Mouse (Mus musculus) cortical plate, adult 2 months (tissue): ENCODE results near the gene Gm14137.

Source experiments
- CTCF ChIP-seq: fragments of 200-500 bp; IDR thresholded peaks from 2 replicates; pipeline ENCODE4 v1.5.1; 2011; ENCODE audit warnings: mild to moderate bottlenecking, control low read depth, low read length; ENCODE audit not compliant: insufficient read depth; ENCODE audit errors: extremely low read depth
- POLR2A ChIP-seq: fragments of 200-500 bp; IDR thresholded peaks from 2 replicates; pipeline ENCODE4 v1.6.1; 2011; ENCODE audit warnings: mild to moderate bottlenecking, low read length, control low read depth; ENCODE audit not compliant: insufficient read depth; ENCODE audit errors: extremely low read depth

GRCm38 (mm10) chr2:119207961-119208343, 33.6 kb downstream of the Gm14137 start:
- no peak for TF ChIP-seq CTCF
- TF ChIP-seq POLR2A, result no peak
